8 mouse cellular contexts compared by ENCODE assay signal in genomic region chr4:8084954-8085639, GRCm38 (mm10).
DNase-seq lines count a peak whose midpoint lies in the region; ATAC-seq lines count a peak whose summit lies in the region.

No protein-coding gene starts in this region.

- 34% methylated on average over 16 of the region's 16 CpGs for WGBS in hindbrain, embryonic 11.5 days

- H3K4me1 ChIP-seq in hindbrain, embryonic 11.5 days (replicated peaks; ENCODE audit: control insufficient read depth, insufficient read depth, low read length), result no peaks in the 10 kb centered on the region

- no peak overlapping the region for H3K4me2 ChIP-seq in hindbrain, embryonic 11.5 days (replicated peaks; ENCODE audit: low read depth, low read length)

- H3K4me3 ChIP-seq in hindbrain, embryonic 11.5 days (ENCODE audit: low read depth, low read length), result no peak overlapping the region

- no peaks in the 10 kb centered on the region for H3K36me3 ChIP-seq in hindbrain, embryonic 11.5 days (ENCODE audit: control insufficient read depth, insufficient read depth, low read length)

- no peak overlapping the region for H3K9ac ChIP-seq in hindbrain, embryonic 11.5 days (ENCODE audit: low read depth, low read length)

- H3K27me3 ChIP-seq in hindbrain, embryonic 11.5 days (ENCODE audit: control insufficient read depth, insufficient read depth, low read length), result no peaks in the 10 kb centered on the region

- ATAC-seq in hindbrain, embryonic 11.5 days (ENCODE audit: low FRiP score), result peak; percentile 86

- no peak overlapping the region for H3K27ac ChIP-seq in hindbrain, embryonic 11.5 days (ENCODE audit: low read depth, low read length)

- DNase-seq in MN1 (ENCODE audit: low spot score), result peak; percentile 80
- peak; percentile 20 for DNase-seq in cerebellum, adult 8-10 months
- peak; percentile 20 to 89 for DNase-seq in frontal cortex, adult 2 months (ENCODE audit: extremely low spot score in 1 of 2, low spot score in 1 of 2)
- DNase-seq in hindbrain, embryonic 11.5 days (ENCODE audit: low spot score), result peak; percentile 90
- DNase-seq in layer of hippocampus, adult 9-10 months (ENCODE audit: low spot score), result peak; percentile 27
- peak; percentile 86 for DNase-seq in lung, postnatal 10 days
- peak; percentile 11 for DNase-seq in retina, adult 2 months (ENCODE audit: low read depth, low spot score)
- peak; percentile 88 for DNase-seq in thymus, postnatal 14 days

- no peaks in the 10 kb centered on the region for H3K9me3 ChIP-seq in hindbrain, embryonic 11.5 days (ENCODE audit: control insufficient read depth, low read length)

Comparison
In these comparisons a context has a peak if more than half of its experiments do, and no peak if none do; other contexts are left out.
1. DNase-seq: peak in every context shown above with its lines; median percentile 90 in hindbrain, embryonic 11.5 days; 88 in thymus, postnatal 14 days; 86 in lung, postnatal 10 days; 80 in MN1; 54 in frontal cortex, adult 2 months; 27 in layer of hippocampus, adult 9-10 months; 20 in cerebellum, adult 8-10 months; 11 in retina, adult 2 months.